Mouse (Mus musculus): Measurements from ENCODE around the gene Kndc1.

GRCm38 (mm10) chr7:139970216-139970919 is 75.9 kb downstream of the Kndc1 start:
- no peak for TF ChIP-seq EP300 (IDR thresholded peaks at IDR 0.05; ENCODE audit: insufficient read depth, low read depth, low read length)
- no peak for TF ChIP-seq CTCF (IDR thresholded peaks at IDR 0.05)
- TF ChIP-seq POLR2A (IDR thresholded peaks at IDR 0.05; ENCODE audit: insufficient read depth, low read depth, low read length) = no peak

All from heart, adult 2 months (tissue).